Mouse (Mus musculus): ENCODE measurements around the gene Plk3.

Plk3 gene

DNA sequence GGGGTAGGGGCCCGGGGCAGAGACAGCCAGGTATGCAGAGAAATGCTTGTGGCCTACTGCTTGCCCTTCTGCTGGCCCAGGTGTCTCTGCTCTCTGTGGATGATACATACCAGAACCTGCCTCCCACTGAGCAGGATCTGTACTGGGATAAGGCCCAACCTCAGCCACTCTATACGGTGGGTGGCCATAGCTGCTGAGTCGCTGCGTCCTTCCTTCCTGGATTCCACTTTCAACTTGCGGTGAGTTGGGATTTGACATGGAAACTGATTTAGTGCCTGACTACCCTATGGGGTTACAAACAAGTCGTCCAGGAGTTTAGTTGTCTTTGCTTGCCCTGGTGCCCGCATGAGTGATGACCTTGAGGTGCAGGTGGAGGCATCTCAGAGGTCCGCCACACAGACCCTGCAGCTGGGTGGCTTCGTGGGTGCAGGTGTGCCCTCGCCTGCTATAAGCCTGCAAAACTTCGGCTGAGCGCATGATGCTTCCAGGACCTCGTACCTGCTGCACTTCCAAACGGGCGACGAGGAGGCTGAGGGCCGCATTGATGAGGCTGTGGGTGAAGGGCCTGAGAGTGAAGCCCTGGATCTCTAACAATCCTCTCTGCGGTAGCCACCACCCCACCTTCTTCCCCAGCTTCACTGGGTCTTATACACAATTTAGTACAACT lies 14.4 kb upstream of the Plk3 start:
- TF ChIP-seq GATA4 (IDR thresholded peaks at IDR 0.05; ENCODE audit: insufficient replicate concordance, low read length): no peak

DNA sequence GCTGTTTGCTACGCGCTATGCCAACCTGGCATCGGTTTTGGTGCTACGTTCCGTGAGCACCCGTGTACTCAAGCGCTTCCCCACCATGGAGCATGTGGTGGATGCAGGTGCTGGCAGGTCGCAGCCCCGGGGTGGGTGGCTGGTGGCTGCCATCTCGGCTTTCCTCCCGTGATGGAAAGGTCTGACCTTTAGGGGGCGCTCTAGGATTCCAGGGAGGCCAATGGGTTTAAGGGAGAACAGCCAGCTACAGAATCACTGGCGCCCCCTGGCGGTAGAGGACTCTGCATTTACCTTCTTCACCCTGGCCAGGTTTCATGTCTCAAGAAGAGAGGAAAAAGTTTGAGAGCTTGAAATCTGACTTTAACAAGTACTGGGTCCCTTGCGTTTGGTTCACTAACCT lies 12.4 kb upstream of the Plk3 start:
- no peak for TF ChIP-seq GATA4 (IDR thresholded peaks at IDR 0.05; ENCODE audit: insufficient replicate concordance, low read length)

DNA sequence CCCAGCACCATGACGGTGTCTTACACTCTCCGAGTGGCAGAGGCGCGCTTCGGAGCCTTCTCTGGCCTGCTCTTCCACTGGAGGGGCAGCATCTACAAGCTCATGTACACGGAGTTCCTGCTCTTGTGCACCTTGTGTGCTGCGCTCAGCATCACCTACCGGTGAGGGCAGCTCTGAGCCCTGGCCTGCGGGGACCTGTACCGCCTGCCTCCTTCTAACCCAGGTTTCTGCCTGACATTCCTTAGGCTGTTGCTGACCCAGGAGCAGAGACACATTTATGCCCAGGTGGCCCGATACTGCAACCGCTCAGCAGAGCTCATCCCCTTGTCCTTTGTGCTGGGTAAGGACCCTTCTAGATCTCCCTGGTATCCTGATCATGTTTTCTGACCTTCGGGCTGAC lies 11.5 kb upstream of the Plk3 start:
- no peak for TF ChIP-seq GATA4 (IDR thresholded peaks at IDR 0.05; ENCODE audit: insufficient replicate concordance, low read length)

DNA sequence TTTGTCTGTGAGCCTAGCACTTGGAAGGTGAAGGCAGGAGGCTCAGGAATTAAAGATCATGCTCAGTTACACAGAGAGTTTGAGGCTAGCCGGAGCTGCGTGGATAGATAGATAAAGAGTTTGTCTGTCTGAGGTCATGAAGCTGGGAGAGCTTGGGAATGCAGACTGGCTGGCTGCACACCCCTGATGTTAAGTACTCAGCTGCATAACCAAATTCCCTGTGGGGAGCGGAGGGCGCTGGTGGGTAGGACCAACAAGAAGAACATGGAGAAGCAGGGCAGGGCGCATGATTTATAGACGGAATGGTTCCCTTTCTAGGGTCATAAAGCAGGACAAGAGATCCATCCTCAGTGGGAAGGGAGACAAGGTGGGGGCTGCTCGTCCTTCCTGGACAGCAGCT lies 9.3 kb upstream of the Plk3 start:
- TF ChIP-seq GATA4 (IDR thresholded peaks at IDR 0.05; ENCODE audit: insufficient replicate concordance, low read length): no peak

DNA sequence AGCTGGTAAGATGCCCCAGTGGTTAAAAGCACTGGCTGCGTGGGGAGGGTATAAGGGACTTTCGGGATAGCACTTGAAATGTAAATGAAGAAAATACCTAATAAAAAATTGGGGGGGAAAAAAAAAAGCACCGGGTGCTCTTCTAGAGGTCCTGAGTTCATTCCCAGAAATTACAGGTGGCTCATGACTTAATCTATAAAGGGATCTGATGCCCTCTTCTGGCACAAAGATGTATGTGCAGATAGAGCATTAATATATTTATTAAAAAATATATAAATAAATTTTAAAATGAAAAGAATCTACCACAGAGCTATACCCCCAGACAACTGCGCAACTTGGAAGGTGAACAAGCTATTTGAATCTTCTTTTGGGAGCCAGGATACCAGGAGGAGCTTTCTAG lies 6.8 kb upstream of the Plk3 start:
- no peak for TF ChIP-seq GATA4 (IDR thresholded peaks at IDR 0.05; ENCODE audit: insufficient replicate concordance, low read length)

DNA sequence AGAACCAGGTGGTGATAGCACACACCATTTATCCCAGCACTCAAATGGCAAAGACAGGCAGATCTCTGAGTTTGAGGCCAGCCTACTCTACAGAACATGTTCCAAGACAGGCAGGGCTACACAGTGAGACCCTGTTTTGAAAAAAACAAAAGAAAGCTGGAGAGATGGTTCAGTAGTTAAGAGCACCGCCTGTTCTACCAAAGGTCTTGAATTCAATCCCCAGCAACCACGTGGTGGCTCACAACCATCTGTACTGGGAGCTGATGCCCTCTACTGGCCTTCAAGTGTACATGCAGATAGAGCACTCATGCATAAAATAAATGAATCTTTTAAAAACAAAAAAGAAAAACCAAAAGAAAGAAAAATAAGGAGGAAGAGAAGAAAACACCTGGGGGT lies 5.5 kb upstream of the Plk3 start:
- TF ChIP-seq GATA4 (IDR thresholded peaks at IDR 0.05; ENCODE audit: insufficient replicate concordance, low read length): no peak

DNA sequence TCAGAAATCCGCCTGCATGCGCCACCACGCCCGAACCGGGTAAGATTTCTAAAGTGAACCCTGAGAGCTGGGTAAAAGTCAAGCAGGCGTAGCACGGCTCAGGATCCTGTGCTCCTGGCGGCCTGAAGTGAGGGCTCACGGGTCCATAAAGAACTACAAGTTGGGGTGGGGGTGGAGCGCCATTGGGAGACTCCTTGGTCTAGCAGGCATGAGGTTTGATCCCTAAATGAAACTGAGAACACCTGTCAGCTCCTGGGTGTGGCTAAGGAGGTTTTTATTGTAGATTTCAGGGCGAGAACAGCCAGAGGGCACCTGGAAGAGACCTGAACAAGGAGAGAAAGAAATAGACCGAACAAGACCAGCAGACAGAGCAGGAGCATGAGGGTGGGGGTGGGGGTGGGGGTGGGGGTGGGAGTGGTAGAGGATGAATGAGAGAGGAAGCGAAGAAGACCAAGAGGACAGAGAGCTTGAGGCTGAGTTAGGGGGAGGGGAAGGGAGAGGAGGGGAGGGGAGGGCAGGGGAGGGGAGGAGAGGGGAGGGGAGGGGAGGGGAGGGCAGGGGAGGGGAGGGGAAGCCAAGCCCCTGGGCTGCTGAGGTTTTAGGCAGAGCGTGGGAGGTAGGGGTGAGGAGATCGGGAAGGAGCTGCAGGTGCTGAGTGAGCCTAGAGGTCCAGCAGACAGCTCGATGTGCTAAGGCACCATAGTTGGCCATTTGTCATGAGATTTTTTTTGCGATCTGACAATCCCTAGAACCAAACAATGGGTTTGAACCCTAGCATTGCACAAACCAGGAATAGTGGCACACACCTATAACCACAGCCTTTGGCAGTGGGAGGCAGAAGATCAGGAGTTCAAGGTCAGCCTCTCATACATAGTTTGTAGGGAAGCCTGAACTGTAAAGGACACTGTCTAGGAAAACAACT lies 4.8 kb upstream of the Plk3 start:
- no peak for TF ChIP-seq GATA4 (IDR thresholded peaks at IDR 0.05; ENCODE audit: insufficient replicate concordance, low read length)

DNA sequence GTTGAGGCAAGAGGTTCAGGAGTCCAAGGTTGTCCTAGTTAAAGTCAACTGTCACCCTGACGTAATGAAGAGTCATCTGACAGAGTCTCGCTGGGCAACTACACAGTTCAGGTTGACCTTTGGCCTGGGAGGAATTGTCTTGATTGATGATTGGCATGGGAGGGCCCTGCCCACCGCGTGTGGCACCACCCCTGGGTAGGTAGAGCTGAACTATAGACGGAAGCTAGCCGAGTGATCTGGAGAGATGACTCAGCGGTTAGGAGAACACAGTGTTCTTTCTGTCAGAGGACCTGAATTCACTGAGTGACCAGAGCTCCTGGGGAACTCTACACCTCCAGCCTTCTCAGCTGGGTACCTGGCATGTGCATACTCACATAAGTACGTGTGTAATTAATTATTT lies 2.3 kb upstream of the Plk3 start:
- no peak for TF ChIP-seq GATA4 (IDR thresholded peaks at IDR 0.05; ENCODE audit: insufficient replicate concordance, low read length)

DNA sequence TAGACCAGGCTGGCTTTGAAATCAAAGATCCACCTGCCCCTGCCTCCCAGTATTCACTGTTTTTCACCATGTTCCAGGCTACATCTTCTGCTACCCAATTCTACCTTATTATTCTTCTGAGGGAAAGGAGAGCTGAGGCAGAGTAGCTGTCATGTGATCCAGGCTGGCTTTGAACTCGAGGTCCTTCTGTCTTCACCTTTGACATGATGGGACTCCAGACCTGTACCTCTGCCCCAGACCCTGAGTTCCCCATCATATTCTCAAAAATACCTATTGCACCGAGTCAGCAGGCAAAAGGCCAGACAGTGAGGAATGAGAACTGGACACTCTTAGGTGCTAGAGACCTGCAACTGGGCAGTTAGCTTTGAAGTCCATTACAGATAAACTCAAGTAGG lies 835 bp upstream of the Plk3 start:
- TF ChIP-seq GATA4 (IDR thresholded peaks at IDR 0.05; ENCODE audit: insufficient replicate concordance, low read length): no peak

DNA sequence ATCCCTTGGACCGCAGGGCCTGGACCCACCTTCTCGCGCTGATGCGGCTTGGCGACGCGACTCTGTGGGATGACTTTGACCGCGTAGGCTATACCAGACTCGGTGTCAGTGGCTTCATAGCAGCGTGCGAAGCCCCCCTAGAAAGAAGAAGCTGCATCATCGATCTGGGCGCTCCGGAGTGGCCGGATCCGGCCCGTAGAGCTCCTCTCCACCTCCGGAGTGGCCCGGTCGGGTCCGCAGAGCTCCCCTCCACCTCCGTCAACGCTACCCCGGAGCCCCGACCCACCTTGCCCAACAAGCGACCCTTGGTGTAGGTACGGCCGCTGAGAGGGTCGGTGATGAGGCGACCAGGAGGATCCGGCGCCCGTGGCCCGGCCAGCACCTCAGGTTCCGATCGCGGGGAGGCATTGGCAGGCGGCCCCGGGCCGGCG lies 382 bp downstream of the Plk3 start:
- no peak for TF ChIP-seq GATA4 (IDR thresholded peaks at IDR 0.05; ENCODE audit: insufficient replicate concordance, low read length)

DNA sequence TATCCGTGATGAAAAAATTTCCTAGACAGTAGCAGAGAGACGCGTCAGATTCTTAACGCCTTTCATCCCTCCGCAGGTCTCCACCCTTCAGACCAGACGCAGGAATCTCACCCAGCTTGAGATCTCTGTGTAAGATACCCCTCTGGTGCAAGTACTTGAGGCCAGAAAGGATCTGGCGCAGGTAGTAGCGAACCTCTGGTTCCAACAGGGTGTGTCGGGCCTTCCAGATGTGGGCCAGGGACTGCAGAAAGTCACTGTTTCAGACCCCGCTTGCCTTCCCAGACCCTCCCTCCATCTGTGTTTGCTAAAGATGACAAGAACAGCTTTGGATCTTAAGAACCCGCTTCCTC lies 994 bp downstream of the Plk3 start:
- no peak for TF ChIP-seq GATA4 (IDR thresholded peaks at IDR 0.05; ENCODE audit: insufficient replicate concordance, low read length)

DNA sequence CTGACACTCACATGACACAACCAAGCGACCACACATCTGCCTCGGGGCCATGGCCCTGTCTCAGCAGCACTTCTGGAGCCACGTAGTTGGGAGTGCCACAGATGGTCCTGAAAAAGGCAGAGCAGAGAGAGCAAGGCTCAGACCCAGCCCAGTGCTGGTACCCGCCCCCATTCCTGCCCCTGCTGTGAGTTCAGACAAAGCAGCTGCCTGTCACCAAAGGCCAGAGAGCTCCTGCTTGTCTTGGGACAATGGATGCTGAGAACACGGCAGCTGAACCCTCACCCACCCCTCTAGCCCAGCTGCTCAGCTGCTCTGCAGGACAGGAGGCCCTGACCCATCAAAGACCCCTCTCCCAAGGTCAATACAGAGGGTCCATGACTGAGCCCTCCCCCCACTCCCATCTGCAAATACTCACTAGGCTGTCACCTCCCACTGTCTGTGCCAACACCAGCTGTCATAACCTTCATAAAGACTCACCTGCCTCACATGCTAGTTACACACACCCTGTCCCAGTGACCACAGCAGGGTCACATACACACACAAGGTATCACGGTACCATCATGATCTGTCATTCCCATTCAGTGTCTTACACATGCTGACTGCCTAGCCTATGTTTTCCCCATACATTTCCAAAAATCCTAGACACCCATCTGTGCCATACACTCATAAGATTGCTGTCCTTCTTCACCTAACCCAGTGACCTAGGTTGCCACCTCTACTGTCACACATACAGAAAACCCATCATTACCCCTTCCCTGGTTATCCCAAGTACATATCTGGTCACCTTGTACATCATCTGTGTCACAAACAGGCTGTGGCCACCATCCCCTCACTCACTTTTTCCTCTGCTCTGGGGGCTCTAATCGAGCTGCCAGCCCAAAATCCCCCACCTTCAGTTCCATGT lies 1.6 kb downstream of the Plk3 start:
- no peak for TF ChIP-seq GATA4 (IDR thresholded peaks at IDR 0.05; ENCODE audit: insufficient replicate concordance, low read length)

DNA sequence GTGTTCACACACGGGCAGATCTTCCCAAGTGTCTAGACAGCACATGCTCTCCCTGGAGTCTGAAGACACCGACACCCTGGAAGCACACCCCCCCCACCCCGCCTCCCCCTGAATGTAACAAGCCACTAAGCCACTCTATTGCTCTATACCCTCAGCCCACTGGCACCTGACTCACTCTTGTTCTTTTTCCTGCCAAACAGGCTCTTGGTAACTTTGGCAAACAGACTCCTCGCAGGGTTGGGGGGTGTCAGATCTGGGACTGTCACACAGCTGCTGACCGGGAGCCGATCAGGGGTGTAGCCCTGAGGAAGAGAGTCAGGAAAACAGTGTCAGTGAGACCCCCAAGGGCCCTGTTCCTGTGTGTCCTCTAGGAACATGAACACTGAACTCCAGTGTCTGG lies 2.6 kb downstream of the Plk3 start:
- no peak for TF ChIP-seq GATA4 (IDR thresholded peaks at IDR 0.05; ENCODE audit: insufficient replicate concordance, low read length)

DNA sequence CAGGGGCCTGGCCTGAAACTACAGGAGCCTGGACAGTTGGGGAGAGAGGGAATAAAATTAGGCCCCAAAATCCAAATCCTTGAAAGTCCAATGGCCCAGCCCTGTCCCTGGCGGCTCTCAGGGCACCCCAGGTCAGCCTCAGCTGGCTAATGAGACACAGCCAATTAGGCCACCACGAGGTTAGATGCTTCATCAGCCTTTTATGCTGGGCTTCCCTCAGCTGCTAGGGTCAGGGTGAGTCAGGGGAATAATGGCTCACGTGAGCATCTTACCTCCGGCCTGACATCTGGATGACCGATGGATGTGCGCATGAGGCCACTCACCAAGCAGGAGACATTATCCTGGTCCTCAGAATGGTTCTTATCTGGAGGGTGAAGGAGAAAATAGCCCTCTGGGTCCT lies 3.0 kb downstream of the Plk3 start:
- TF ChIP-seq GATA4 (IDR thresholded peaks at IDR 0.05; ENCODE audit: insufficient replicate concordance, low read length): no peak

DNA sequence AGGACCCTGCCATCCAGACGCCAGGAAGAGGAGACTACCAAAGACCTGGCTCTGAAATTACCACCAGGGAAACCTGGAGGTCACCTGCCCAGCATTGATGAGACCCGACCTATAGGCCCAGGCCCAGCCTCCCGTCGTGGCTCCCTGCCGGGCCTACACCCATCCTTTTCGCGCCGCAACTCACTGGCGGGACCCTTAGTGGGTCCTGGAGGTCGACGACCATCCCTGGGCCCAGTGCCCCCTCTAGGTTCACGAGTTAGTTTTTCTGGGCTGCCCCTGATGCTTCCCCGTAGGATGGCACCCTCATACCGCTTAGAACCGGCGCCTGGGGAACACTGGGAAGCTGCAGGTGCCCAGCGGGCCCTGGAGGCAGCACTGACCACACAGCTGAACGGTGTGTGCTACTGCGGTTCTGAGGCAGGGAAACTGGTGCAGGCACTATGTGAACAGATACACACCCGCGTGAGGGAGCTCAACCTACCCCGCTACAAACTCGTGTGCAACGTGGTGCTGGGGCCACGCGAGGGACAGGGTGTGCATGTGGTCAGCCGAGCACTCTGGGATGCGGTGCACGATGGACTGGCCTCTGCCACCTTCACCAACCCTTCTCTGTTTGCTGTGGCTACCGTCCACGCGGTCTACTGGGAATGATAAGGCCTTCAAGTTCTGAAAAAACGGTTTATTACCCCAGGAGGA lies 5.6 kb downstream of the Plk3 start:
- no peak for TF ChIP-seq GATA4 (IDR thresholded peaks at IDR 0.05; ENCODE audit: insufficient replicate concordance, low read length)

Data from liver, adult (tissue).